Mouse (Mus musculus) stomach, postnatal 0 days (tissue): Measurements from ENCODE around the gene Osbp2.

Experiments used
- CTCF ChIP-seq: IDR thresholded peaks from 2 replicates; pipeline ENCODE4 v1.5.1; 2016; ENCODE audit warnings: antibody characterized with exemption, low read depth, mild to moderate bottlenecking, moderate library complexity
- EP300 ChIP-seq: optimal IDR thresholded peaks from 2 replicates; pipeline ENCODE3; 2016; ENCODE audit warnings: antibody characterized with exemption

GRCm38 (mm10) chr11:3773782-3774462, 89.8 kb downstream of the Osbp2 start:
- no peak for TF ChIP-seq CTCF
- TF ChIP-seq EP300: no peak
